Mouse (Mus musculus): ENCODE data around the gene Proca1. TPM values are rescaled to one million over a fixed set of nuclear protein-coding genes. Genes with fewer than 3 reads are reported as not detected.
A peak's percentile ranks its signal among the peaks of the same experiment; 100 is the strongest.

Gene Proca1
- polyA plus RNA-seq, 1 experiment from 2014 or later = 8.1 TPM

DNA sequence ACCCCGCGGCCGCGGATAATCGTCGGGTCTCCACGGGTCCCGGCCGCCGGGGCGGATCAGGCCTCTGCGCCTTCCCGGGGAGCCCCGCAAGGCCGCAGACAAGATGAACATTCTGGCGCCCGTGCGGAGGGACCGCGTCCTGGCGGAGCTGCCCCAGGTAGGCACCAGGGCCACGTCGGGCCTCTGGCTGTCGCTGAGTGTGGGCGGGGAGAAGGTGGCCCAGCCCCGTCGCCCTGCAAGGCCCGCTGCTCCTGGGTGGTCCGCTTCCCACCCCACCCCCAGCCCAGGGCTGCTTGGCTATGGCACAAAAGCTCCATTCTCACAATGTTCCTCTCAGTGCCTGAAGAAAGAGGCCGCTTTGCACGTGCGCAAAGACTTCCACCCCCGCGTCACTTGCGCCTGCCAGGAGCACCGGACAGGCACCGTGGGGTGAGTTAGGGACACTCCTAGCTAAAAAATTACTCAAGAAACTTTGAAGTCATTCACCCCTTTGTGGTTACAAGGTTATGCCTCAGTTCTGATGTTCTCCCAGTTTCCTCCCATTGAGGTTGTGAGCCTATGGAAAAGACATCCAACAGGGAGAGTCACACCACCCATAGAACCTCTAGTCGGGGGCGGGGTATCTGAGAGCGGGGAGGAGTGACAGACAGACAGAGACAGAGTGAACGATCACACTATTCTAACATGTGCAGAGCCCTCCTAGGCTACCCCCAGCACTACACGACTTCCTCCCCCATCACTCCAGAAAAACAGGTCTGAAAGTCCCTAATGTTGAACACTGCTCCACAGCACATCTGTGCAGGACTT is 3.8 kb upstream of the Proca1 start:
- H3K27ac ChIP-seq (ENCODE audit: low read length) = peak overlapping the region; percentile 95
- WGBS = 1% methylated on average over 31 of the region's 42 CpGs
- DNase-seq (ENCODE audit: low spot score) (peak; percentile 87), ATAC-seq (peak; percentile 76)
- TF ChIP-seq EP300 (IDR thresholded peaks at IDR 0.05) (no peak), CTCF (IDR thresholded peaks at IDR 0.05) (no peak)
- H3K4me2 ChIP-seq (replicated peaks; ENCODE audit: low read depth, low read length) = peak overlapping the region; percentile 87
- no peaks in the 10 kb centered on the region for H3K9me3 ChIP-seq (ENCODE audit: low read length)
- H3K36me3 ChIP-seq (ENCODE audit: insufficient read depth, low read length) = no peaks in the 10 kb centered on the region
- H3K4me3 ChIP-seq (ENCODE audit: low read depth, low read length) = peak overlapping the region; percentile 71
- peaks cover 9% of the 10 kb centered on the region; the same call in 1 of the 2 replicates for H3K4me1 ChIP-seq (ENCODE audit: insufficient read depth, low read depth, low read length)
- H3K9ac ChIP-seq (replicated peaks; ENCODE audit: low read depth) = peak overlapping the region; percentile 77
- no peaks in the 10 kb centered on the region for H3K27me3 ChIP-seq (replicated peaks; ENCODE audit: insufficient read depth, low read length)

DNA sequence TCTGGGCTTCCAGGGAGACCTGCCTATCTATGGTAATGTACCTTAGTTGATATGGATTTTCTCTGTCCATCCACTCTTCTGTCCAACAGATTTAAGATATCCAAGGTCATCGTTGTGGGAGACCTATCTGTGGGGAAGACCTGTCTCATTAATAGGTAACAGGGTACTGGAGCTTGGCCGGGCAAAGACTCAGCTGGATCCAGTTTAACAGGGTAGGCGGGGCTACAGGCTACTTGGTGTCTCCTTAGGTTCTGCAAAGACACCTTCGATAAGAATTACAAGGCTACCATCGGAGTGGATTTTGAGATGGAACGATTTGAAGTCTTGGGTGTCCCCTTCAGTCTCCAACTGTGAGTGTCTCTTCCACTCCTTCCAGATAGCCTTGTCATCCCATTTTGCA is 3.2 kb upstream of the Proca1 start:
- Histone ChIP-seq H3K27ac (ENCODE audit: low read length) (no peak overlapping the region), H3K9ac (replicated peaks; ENCODE audit: low read depth) (no peak overlapping the region), H3K27me3 (replicated peaks; ENCODE audit: insufficient read depth, low read length) (no peaks in the 10 kb centered on the region), H3K4me2 (replicated peaks; ENCODE audit: low read depth, low read length) (peak overlapping the region; percentile 87), H3K9me3 (ENCODE audit: low read length) (no peaks in the 10 kb centered on the region), H3K36me3 (ENCODE audit: insufficient read depth, low read length) (no peaks in the 10 kb centered on the region), H3K4me1 (ENCODE audit: insufficient read depth, low read depth, low read length) (peaks cover 9% of the 10 kb centered on the region; the same call in 1 of the 2 replicates), H3K4me3 (ENCODE audit: low read depth, low read length) (no peak overlapping the region)
- ATAC-seq = no peak
- DNase-seq (ENCODE audit: low spot score) = no peak
- TF ChIP-seq EP300 (IDR thresholded peaks at IDR 0.05) = no peak
- TF ChIP-seq CTCF (IDR thresholded peaks at IDR 0.05) = no peak
- WGBS = 39% methylated on average over 6 of the region's 6 CpGs

DNA sequence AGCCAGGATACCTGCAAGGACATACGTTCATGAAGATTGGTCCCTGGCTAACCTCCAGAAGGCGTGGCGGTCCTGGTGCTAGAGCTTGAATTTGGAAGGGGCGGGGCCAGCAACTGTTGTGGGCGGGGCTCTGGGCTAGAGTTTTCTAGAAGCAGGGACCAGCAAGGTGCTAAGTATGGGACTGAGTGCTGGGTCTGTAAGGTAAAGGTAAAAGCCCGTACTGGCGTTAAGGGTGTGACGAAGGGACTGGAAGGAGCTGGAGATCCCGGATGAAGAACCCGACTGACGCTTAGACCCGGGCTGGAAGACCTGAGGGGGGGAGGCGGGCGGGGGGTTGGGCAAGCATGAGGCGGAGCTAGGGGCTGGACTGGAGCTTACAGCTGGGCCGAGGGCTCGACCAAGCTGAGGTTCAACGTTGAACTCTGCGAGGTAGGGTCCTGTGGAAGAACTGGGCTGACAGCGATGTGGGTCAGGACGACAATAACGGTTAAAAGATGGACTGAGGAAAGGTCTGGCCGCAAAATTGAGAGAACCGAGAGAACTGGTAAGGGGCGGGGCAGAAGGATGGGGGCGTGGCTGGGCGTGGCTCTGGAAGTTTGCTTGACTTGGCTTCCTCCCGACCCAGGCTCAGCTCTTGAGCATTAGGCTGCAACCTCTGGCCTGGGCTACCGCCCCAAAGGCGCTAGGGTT is 1.4 kb downstream of the Proca1 start:
- 1% methylated on average over 30 of the region's 30 CpGs for WGBS

DNA sequence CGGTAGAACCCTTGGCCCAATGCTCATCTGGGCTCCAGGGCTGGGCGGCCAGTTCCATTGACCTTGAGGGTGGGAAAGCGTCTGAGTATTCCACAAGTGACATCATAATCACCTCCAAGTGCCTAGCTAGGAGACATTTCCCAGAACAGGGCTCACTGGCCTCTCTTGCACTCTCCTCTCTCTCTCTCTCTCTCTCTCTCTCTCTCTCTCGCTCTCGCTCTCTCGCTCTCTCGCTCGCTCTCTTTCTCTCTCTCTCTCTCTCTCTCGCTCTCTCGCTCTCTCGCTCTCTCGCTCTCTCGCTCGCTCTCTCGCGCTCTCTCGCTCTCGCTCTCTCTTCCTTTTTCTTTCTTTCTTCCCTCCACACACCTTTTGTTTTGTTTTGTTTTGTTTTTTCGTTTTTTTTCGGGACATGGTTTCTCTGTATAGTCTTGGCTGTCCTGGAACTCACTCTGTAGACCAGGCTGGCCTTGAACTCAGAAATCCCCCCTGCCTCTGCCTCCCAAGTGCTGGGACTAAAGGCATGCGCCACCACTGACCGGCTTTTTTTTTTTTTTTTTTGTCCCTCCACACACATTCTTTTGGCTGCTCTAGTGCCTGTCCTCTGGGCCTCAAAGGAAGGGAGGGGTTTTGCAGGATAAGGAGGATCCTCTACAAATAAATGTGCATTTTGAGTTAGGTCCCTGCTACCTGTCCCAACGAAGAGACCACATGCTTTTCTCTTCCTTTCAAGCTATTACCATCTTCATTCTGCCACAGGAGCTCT is 2.1 kb downstream of the Proca1 start:
- H3K27me3 ChIP-seq (replicated peaks; ENCODE audit: insufficient read depth, low read length) = no peaks in the 10 kb centered on the region
- peak overlapping the region; percentile 47; the same call in 1 of the 2 replicates for H3K27ac ChIP-seq (ENCODE audit: low read length)
- H3K9ac ChIP-seq (replicated peaks; ENCODE audit: low read depth) = no peak overlapping the region; the same call in 1 of the 2 replicates

More for the DNA sequence above, 1.4 kb downstream of the Proca1 start:
- peak; percentile 89 for DNase-seq (ENCODE audit: low spot score)
- H3K27me3 ChIP-seq (replicated peaks; ENCODE audit: insufficient read depth, low read length) = no peaks in the 10 kb centered on the region
- peaks cover 8% of the 10 kb centered on the region; the same call in 1 of the 2 replicates for H3K4me1 ChIP-seq (ENCODE audit: insufficient read depth, low read depth, low read length)
- ATAC-seq = peak; percentile 87
- no peaks in the 10 kb centered on the region for H3K9me3 ChIP-seq (ENCODE audit: low read length)
- TF ChIP-seq EP300 (IDR thresholded peaks at IDR 0.05) = no peak
- TF ChIP-seq CTCF (IDR thresholded peaks at IDR 0.05) = no peak
- H3K9ac ChIP-seq (replicated peaks; ENCODE audit: low read depth) = no peak overlapping the region; the same call in 1 of the 2 replicates
- peak overlapping the region; percentile 59 for H3K4me3 ChIP-seq (ENCODE audit: low read depth, low read length)
- no peaks in the 10 kb centered on the region for H3K36me3 ChIP-seq (ENCODE audit: insufficient read depth, low read length)
- H3K4me2 ChIP-seq (replicated peaks; ENCODE audit: low read depth, low read length) = peak overlapping the region; percentile 64
- H3K27ac ChIP-seq (ENCODE audit: low read length) = peak overlapping the region; percentile 47

DNA sequence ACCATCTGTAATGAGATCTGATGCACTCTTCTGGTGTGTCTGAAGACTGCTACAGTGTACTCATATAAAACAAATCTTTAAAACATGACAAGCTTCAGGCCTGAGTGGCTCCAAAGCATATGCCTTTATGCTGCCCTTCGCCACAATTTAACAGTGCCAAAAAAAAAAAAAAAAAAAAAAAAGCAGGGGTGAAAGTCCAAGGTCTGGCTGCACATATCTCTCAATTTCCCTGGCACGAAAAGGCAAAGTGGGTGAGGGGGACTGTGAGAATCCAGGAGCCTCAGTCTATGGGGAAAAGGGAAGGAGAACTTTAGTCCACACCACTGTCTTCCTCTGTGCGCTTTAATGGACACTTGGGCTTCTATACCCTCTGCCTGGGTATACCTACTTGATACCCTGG is 9.2 kb downstream of the Proca1 start:
- no peaks in the 10 kb centered on the region for H3K27me3 ChIP-seq (replicated peaks; ENCODE audit: insufficient read depth, low read length)
- no peak for DNase-seq (ENCODE audit: low spot score)
- H3K4me1 ChIP-seq (ENCODE audit: insufficient read depth, low read depth, low read length) = no peaks in the 10 kb centered on the region
- H3K4me2 ChIP-seq (replicated peaks; ENCODE audit: low read depth, low read length) = no peak overlapping the region
- no peak for ATAC-seq
- no peak overlapping the region for H3K4me3 ChIP-seq (ENCODE audit: low read depth, low read length)
- no peak overlapping the region for H3K27ac ChIP-seq (ENCODE audit: low read length)
- no peak for TF ChIP-seq EP300 (IDR thresholded peaks at IDR 0.05)
- WGBS = 88% methylated on average over 3 of the region's 3 CpGs
- peaks cover 16% of the 10 kb centered on the region; the same call in 1 of the 2 replicates for H3K36me3 ChIP-seq (ENCODE audit: insufficient read depth, low read length)
- no peak overlapping the region for H3K9ac ChIP-seq (replicated peaks; ENCODE audit: low read depth)
- no peaks in the 10 kb centered on the region for H3K9me3 ChIP-seq (ENCODE audit: low read length)

More for the DNA sequence above, 2.1 kb downstream of the Proca1 start:
- no peak for ATAC-seq
- DNase-seq (ENCODE audit: low spot score) = no peak
- peak overlapping the region; percentile 59 for H3K4me3 ChIP-seq (ENCODE audit: low read depth, low read length)
- peak overlapping the region; percentile 64 for H3K4me2 ChIP-seq (replicated peaks; ENCODE audit: low read depth, low read length)
- TF ChIP-seq EP300 (IDR thresholded peaks at IDR 0.05) (no peak), CTCF (IDR thresholded peaks at IDR 0.05) (no peak)
- no peaks in the 10 kb centered on the region for H3K36me3 ChIP-seq (ENCODE audit: insufficient read depth, low read length)
- H3K4me1 ChIP-seq (ENCODE audit: insufficient read depth, low read depth, low read length) = peaks cover under 1% of the 10 kb centered on the region; the same call in 1 of the 2 replicates
- H3K9me3 ChIP-seq (ENCODE audit: low read length) = no peaks in the 10 kb centered on the region
- 50% methylated on average over 23 of the region's 23 CpGs for WGBS

DNA sequence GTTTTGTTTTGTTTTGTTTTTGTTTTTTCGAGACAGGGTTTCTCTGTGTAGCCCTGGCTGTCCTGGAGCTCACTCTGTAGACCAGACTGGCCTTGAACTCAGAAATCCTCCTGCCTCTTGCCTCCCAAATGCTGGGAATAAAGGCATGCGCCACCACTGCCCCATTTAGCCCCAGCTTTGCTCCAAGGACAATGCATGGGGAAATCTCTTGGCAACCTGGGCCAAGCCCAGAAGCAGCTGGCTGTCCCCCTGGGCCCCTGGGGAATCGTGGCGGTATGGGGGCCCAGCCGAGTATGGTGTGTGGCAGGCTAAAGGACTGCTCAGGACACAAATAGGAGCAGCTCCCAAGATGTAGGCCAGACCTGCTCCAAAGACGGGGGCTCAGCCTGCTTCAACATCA is 11.1 kb downstream of the Proca1 start:
- no peak for ATAC-seq
- no peaks in the 10 kb centered on the region for H3K4me1 ChIP-seq (ENCODE audit: insufficient read depth, low read depth, low read length)
- H3K9me3 ChIP-seq (ENCODE audit: low read length) = no peaks in the 10 kb centered on the region
- no peak for DNase-seq (ENCODE audit: low spot score)
- TF ChIP-seq CTCF (IDR thresholded peaks at IDR 0.05) (no peak), EP300 (IDR thresholded peaks at IDR 0.05) (no peak)
- H3K4me2 ChIP-seq (replicated peaks; ENCODE audit: low read depth, low read length) = no peak overlapping the region
- no peak overlapping the region for H3K27ac ChIP-seq (ENCODE audit: low read length)
- H3K9ac ChIP-seq (replicated peaks; ENCODE audit: low read depth) = no peak overlapping the region
- no peaks in the 10 kb centered on the region for H3K27me3 ChIP-seq (replicated peaks; ENCODE audit: insufficient read depth, low read length)
- H3K36me3 ChIP-seq (ENCODE audit: insufficient read depth, low read length) = peaks cover 33% of the 10 kb centered on the region
- WGBS = 83% methylated on average over 6 of the region's 6 CpGs
- H3K4me3 ChIP-seq (ENCODE audit: low read depth, low read length) = no peak overlapping the region
